Mouse (Mus musculus) bone marrow, adult 2 months (tissue): ENCODE results near the gene Mst1r.
A peak's percentile ranks its signal among the peaks of the same experiment; 100 is the strongest.

Experiments
- CTCF ChIP-seq: fragments of 200-500 bp; IDR thresholded peaks from 2 replicates; pipeline ENCODE4 v1.5.1; 2011; ENCODE audit warnings: low read length, control low read depth; ENCODE audit not compliant: control insufficient read depth, insufficient read depth
- POLR2A ChIP-seq: fragments of 200-500 bp; IDR thresholded peaks from 2 replicates; pipeline ENCODE4 v1.6.1; 2011; ENCODE audit warnings: low read depth, mild to moderate bottlenecking, control low read depth, low read length, borderline replicate concordance; ENCODE audit not compliant: control insufficient read depth

DNA sequence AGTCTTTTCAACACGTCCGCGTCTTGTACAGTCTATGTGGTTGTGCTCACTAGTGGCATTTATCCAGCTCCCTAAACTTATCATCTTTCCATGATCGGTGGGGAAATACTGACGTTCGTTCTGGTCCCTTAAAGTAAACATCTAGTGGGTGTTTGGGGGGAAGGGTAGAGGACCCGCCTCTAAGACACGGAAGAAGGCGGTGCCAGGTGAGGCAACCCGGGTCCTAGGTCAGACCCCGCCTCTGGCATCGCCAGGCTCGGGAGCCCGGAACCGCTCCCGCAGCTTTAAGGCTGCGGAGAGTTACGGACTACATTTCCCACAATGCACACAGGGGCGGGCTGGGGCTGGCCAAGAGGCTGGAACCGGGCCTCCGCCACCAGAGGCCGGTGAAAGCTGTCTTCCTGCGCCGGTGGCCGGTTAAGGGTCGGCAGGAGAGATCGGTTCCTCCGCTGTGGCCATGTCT, 18.8 kb upstream of the Mst1r start, which contains the start of gene Mon1a:
- TF ChIP-seq CTCF, result no peak
- peak; percentile 74; the same call in 1 of the 2 replicates for TF ChIP-seq POLR2A
